Mouse (Mus musculus): Measurements from ENCODE around the gene Glipr2. TPM values are rescaled to one million over a fixed set of nuclear protein-coding genes. Genes with fewer than 3 reads are reported as not detected.

Gene Glipr2
- polyA plus RNA-seq, 1 experiment from 2014 or later: 37.9 TPM

DNA sequence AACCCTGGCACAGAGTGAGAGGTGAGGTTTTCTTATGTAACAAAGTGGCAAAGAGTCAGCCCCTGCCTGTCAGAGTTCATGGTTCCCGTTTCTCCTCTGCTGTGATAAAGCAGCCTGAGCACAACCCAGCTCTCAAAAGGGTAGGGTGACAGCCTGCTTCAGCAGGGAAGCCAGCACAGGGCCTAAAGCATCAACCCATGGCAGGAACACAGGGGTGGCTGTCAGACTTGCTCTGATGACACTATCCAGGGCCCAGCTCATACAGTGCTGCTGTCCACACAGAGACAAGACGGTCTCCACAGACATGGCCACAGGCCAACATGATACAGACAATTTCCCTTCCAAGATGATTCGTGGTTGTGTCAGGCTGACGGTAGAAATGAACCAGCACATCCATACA lies 25.3 kb upstream of the Glipr2 start:
- Histone ChIP-seq H3K4me2 (replicated peaks; ENCODE audit: low read depth, low read length) (no peak overlapping the region), H3K4me3 (ENCODE audit: low read depth, low read length) (no peak overlapping the region), H3K27ac (ENCODE audit: low read length) (no peak overlapping the region), H3K4me1 (ENCODE audit: insufficient read depth, low read depth, low read length) (0 out of 2 replicates have a peak, but pooled peaks cover 1% of the 10 kb centered on the region), H3K9me3 (ENCODE audit: low read length) (no peaks in the 10 kb centered on the region), H3K36me3 (ENCODE audit: insufficient read depth, low read length) (0 out of 2 replicates have a peak, but pooled peaks cover 5% of the 10 kb centered on the region), H3K9ac (replicated peaks; ENCODE audit: low read depth) (no peak overlapping the region), H3K27me3 (replicated peaks; ENCODE audit: insufficient read depth, low read length) (no peaks in the 10 kb centered on the region)
- ATAC-seq: no peak
- WGBS: 84% methylated on average over 4 of the region's 4 CpGs
- DNase-seq (ENCODE audit: low spot score): no peak
- TF ChIP-seq CTCF (IDR thresholded peaks at IDR 0.05) (no peak), EP300 (IDR thresholded peaks at IDR 0.05) (no peak)

DNA sequence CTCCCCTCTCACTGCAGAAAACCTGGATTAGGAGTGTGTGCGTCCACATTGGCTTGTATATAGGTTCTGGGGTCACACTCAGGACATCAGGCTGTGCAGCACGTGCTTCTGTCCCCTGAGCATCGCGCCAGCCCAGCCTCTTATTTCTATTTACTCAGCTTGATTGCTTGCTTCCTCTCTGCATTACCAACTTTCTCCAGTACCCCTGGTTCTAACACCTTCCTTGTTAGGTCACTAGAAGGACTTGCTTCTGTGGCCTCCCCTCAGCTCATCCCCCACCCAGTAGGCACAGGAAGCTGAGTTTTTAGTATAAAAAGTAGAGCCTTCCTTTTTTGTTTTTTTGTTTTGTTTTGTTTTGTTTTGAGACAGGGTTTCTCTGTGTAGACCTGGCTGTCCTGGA lies 21.0 kb upstream of the Glipr2 start:
- ATAC-seq (no peak), DNase-seq (ENCODE audit: low spot score) (no peak)
- no peak overlapping the region for H3K27ac ChIP-seq (ENCODE audit: low read length)
- 49% methylated on average over 4 of the region's 4 CpGs for WGBS
- TF ChIP-seq EP300 (IDR thresholded peaks at IDR 0.05) (no peak), CTCF (IDR thresholded peaks at IDR 0.05) (no peak)
- H3K4me1 ChIP-seq (ENCODE audit: insufficient read depth, low read depth, low read length): 0 out of 2 replicates have a peak, but pooled peaks cover 3% of the 10 kb centered on the region
- no peaks in the 10 kb centered on the region for H3K27me3 ChIP-seq (replicated peaks; ENCODE audit: insufficient read depth, low read length)
- H3K9ac ChIP-seq (replicated peaks; ENCODE audit: low read depth): no peak overlapping the region
- H3K9me3 ChIP-seq (ENCODE audit: low read length): no peaks in the 10 kb centered on the region
- H3K36me3 ChIP-seq (ENCODE audit: insufficient read depth, low read length): 0 out of 2 replicates have a peak, but pooled peaks cover under 1% of the 10 kb centered on the region
- no peak overlapping the region for H3K4me2 ChIP-seq (replicated peaks; ENCODE audit: low read depth, low read length)
- H3K4me3 ChIP-seq (ENCODE audit: low read depth, low read length): no peak overlapping the region

DNA sequence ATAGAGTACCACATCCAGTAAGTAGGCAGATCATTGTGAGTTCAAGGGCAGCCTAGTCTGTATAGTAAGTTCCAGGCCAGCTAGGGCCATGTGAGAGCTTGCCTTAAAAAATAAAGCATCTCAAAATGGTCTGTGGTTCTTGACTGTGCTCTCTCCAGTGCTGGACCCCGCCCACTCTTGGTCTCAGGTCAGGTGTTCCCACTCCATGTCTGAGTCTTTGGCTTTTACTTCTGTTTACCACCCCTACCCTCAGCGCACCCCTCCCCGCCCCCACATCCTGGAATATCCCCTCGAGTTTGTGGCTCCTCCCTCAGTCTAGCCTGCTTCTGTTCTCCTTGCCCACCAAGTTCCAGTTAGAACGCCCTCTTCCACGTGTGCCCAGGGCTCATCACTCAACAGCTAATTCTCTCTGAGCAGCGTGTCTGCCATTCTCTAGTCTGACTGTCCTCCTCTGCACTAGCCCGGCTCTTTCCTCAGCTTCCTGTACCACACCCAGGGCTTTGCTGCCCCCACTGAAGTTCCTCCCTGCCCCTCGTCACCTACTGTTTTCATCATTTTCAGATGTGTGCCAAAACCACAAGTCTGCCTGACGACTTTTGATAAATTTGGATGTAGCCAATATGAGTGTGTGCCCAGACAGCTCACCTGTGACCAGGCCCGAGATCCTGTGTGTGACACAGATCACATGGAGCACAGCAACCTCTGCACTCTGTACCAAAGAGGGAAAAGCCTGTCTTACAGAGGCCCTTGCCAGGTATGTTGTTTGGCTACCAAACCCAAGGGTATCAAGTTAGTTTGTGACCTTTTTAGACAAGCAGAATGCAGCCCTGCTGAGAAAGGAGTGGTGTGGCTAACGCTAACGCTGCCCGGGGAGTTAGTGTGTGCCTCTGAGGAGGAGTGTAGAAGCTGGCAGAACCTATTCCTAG lies 20.2 kb upstream of the Glipr2 start:
- no peak overlapping the region for H3K4me2 ChIP-seq (replicated peaks; ENCODE audit: low read depth, low read length)
- H3K36me3 ChIP-seq (ENCODE audit: insufficient read depth, low read length): 0 out of 2 replicates have a peak, but pooled peaks cover 3% of the 10 kb centered on the region
- no peaks in the 10 kb centered on the region for H3K27me3 ChIP-seq (replicated peaks; ENCODE audit: insufficient read depth, low read length)
- no peak overlapping the region for H3K4me3 ChIP-seq (ENCODE audit: low read depth, low read length)
- 0 out of 2 replicates have a peak, but pooled peaks cover 3% of the 10 kb centered on the region for H3K4me1 ChIP-seq (ENCODE audit: insufficient read depth, low read depth, low read length)
- H3K27ac ChIP-seq (ENCODE audit: low read length): no peak overlapping the region
- ATAC-seq (peak; percentile 57), DNase-seq (ENCODE audit: low spot score) (no peak)
- H3K9me3 ChIP-seq (ENCODE audit: low read length): no peaks in the 10 kb centered on the region
- no peak for TF ChIP-seq EP300 (IDR thresholded peaks at IDR 0.05)
- 60% methylated on average over 14 of the region's 14 CpGs for WGBS
- no peak overlapping the region for H3K9ac ChIP-seq (replicated peaks; ENCODE audit: low read depth)

DNA sequence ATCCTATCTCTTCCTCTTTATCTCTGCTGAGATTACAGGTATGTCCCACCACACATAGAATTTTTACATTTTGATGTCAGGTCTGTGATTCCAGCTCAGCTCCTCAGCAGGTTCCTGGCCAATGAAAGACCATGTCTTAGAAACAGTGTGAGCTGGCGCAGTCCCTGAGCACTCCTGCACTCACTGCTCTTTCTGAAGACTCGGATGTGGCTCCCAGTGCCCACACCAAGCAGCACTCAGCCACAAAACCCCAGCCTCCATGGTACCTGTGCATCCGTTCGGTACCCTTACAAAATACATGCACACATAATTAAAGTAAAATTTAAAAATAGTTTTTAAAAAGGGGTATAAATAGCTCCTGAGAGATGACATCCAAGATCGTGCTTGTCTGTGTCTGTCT lies 15.9 kb upstream of the Glipr2 start:
- 0 out of 2 replicates have a peak, but pooled peaks cover 3% of the 10 kb centered on the region for H3K36me3 ChIP-seq (ENCODE audit: insufficient read depth, low read length)
- no peak overlapping the region for H3K9ac ChIP-seq (replicated peaks; ENCODE audit: low read depth)
- no peak overlapping the region for H3K27ac ChIP-seq (ENCODE audit: low read length)
- no peak for TF ChIP-seq CTCF (IDR thresholded peaks at IDR 0.05)
- no peak for TF ChIP-seq EP300 (IDR thresholded peaks at IDR 0.05)
- DNase-seq (ENCODE audit: low spot score) (no peak), ATAC-seq (no peak)
- WGBS: 87% methylated on average over 5 of the region's 5 CpGs
- H3K9me3 ChIP-seq (ENCODE audit: low read length): no peaks in the 10 kb centered on the region
- H3K4me2 ChIP-seq (replicated peaks; ENCODE audit: low read depth, low read length): no peak overlapping the region
- 0 out of 2 replicates have a peak, but pooled peaks cover 3% of the 10 kb centered on the region for H3K4me1 ChIP-seq (ENCODE audit: insufficient read depth, low read depth, low read length)
- H3K4me3 ChIP-seq (ENCODE audit: low read depth, low read length): no peak overlapping the region
- H3K27me3 ChIP-seq (replicated peaks; ENCODE audit: insufficient read depth, low read length): no peaks in the 10 kb centered on the region

DNA sequence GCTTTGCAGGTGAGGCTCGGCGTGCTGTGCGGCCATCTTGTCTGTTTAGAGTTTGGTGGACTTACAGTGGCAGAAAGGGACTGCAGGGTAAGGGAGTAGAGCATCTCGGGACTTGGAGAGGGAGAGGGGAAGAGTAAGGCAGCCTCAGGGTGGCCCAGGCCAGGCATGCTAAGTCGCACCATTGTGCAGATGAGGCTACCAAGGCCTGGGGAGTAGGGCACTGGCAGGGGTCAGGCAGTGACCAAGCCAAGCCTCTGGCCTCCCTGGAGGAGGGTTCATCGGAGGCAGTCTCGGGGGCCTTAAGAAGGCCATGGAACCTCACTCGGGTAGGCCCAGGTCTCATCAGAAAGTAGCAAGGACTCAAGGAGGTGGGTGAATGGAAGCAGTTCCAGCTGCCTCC lies 14.8 kb upstream of the Glipr2 start:
- DNase-seq (ENCODE audit: low spot score) (no peak), ATAC-seq (no peak)
- no peak overlapping the region for H3K27ac ChIP-seq (ENCODE audit: low read length)
- TF ChIP-seq CTCF (IDR thresholded peaks at IDR 0.05) (no peak), EP300 (IDR thresholded peaks at IDR 0.05) (no peak)
- H3K27me3 ChIP-seq (replicated peaks; ENCODE audit: insufficient read depth, low read length): no peaks in the 10 kb centered on the region
- 88% methylated on average over 8 of the region's 8 CpGs for WGBS
- no peak overlapping the region for H3K4me2 ChIP-seq (replicated peaks; ENCODE audit: low read depth, low read length)
- H3K9me3 ChIP-seq (ENCODE audit: low read length): no peaks in the 10 kb centered on the region
- 0 out of 2 replicates have a peak, but pooled peaks cover 3% of the 10 kb centered on the region for H3K36me3 ChIP-seq (ENCODE audit: insufficient read depth, low read length)
- no peak overlapping the region for H3K9ac ChIP-seq (replicated peaks; ENCODE audit: low read depth)
- H3K4me1 ChIP-seq (ENCODE audit: insufficient read depth, low read depth, low read length): no peaks in the 10 kb centered on the region
- H3K4me3 ChIP-seq (ENCODE audit: low read depth, low read length): no peak overlapping the region

DNA sequence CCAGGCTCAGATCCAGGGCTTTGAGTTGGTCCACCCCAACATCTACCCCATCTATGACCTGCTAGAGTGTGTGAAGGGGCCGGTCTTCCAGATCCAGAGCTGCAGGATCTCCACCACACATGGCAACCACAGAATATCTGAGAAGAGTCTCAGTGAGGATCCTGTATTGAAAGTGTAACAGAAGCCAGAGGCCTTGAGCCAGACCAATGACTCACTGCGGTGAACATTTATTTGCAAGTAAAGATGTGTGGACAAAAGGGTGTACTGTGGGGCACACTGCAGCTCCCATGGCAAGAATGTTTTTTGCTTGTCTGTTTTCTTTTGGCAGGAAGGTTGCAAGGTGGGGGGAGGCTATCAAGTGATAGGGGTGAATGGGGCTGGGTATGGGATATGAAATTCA lies 9.6 kb upstream of the Glipr2 start:
- Histone ChIP-seq H3K27me3 (replicated peaks; ENCODE audit: insufficient read depth, low read length) (no peaks in the 10 kb centered on the region), H3K9ac (replicated peaks; ENCODE audit: low read depth) (no peak overlapping the region), H3K27ac (ENCODE audit: low read length) (no peak overlapping the region), H3K4me1 (ENCODE audit: insufficient read depth, low read depth, low read length) (no peaks in the 10 kb centered on the region), H3K4me2 (replicated peaks; ENCODE audit: low read depth, low read length) (no peak overlapping the region), H3K9me3 (ENCODE audit: low read length) (no peaks in the 10 kb centered on the region), H3K36me3 (ENCODE audit: insufficient read depth, low read length) (no peaks in the 10 kb centered on the region), H3K4me3 (ENCODE audit: low read depth, low read length) (no peak overlapping the region)
- 93% methylated on average over 2 of the region's 2 CpGs for WGBS
- ATAC-seq (no peak), DNase-seq (ENCODE audit: low spot score) (no peak)
- TF ChIP-seq EP300 (IDR thresholded peaks at IDR 0.05) (no peak), CTCF (IDR thresholded peaks at IDR 0.05) (no peak)
